Mouse (Mus musculus) limb, embryonic 13.5 days (tissue): ENCODE results near the gene Psmd3. TPM values are rescaled to one million over a fixed set of nuclear protein-coding genes. Genes with fewer than 3 reads are reported as not detected.
A peak's percentile ranks its signal among the peaks of the same experiment; 100 is the strongest.
"Not testable (repeated sequence)": the region's sequence is repeated elsewhere in the genome, so short reads cannot be mapped to it uniquely, and the experiment has no call there.

Experiments used
- ATAC-seq: fragments of 200-750 bp; cut with Nextera tagmentation; 2 replicates; pipeline ENCODE4 v1.8.0; 2017; ENCODE audit warnings: low read depth, moderate number of reproducible peaks, moderate TSS enrichment; ENCODE audit not compliant: low FRiP score
- H3K27ac ChIP-seq: fragments of 300-500 bp; sonication (generic); 2 replicates; pipeline ENCODE4 v1.5.1; 2015; ENCODE audit warnings: inconsistent platforms, mild to moderate bottlenecking, moderate library complexity
- H3K27me3 ChIP-seq: fragments of 300-500 bp; sonication (generic); 2 replicates; pipeline ENCODE4 v1.6.1; 2015; ENCODE audit warnings: mild to moderate bottlenecking, inconsistent platforms
- H3K36me3 ChIP-seq: fragments of 300-500 bp; sonication (generic); 2 replicates; pipeline ENCODE4 v1.6.1; 2015; ENCODE audit warnings: inconsistent platforms, mild to moderate bottlenecking, moderate library complexity
- H3K4me1 ChIP-seq: fragments of 300-500 bp; sonication (generic); 2 replicates; pipeline ENCODE4 v1.6.1; 2015; ENCODE audit warnings: inconsistent platforms
- H3K4me2 ChIP-seq: fragments of 300-500 bp; sonication (generic); replicated peaks from 2 replicates; pipeline ENCODE4 v1.6.1; 2015; ENCODE audit warnings: inconsistent platforms, mild to moderate bottlenecking, moderate library complexity
- H3K4me3 ChIP-seq: fragments of 300-500 bp; sonication (generic); 2 replicates; pipeline ENCODE4 v1.5.1; 2015; ENCODE audit warnings: moderate library complexity, mild to moderate bottlenecking, inconsistent platforms
- H3K9ac ChIP-seq: fragments of 300-500 bp; sonication (generic); 2 replicates; pipeline ENCODE4 v1.6.1; 2015; ENCODE audit warnings: mild to moderate bottlenecking, inconsistent platforms
- H3K9me3 ChIP-seq: fragments of 300-500 bp; sonication (generic); 2 replicates; pipeline ENCODE4 v1.6.1; 2016; ENCODE audit warnings: inconsistent platforms
- WGBS: fragments of 180-500 bp; shearing (Covaris S2); methylation state at CpG from one replicate; pipeline ENCODE4 v1.1.7; 2015; 5-methylcytosine and 5-hydroxymethylcytosine counted together
- polyA plus RNA-seq: library from polyadenylated mRNA; unstranded; fragments of >200 nt; fragmentation: Nextera tagmentation; extraction: Ambion mirVana; gene quantifications from 2 replicates; pipeline ENCODE4 v1.2.1, GENCODE M21; 2015

Psmd3 gene
- polyA plus RNA-seq, 1 experiment from 2014 or later, result 210 TPM

GRCm38 (mm10) chr11:98729119-98729588, 46.8 kb downstream of the Psmd3 start, which contains the start of gene Med24:
Gene Med24 (minus strand): TSS chr11:98729435.
- under 1% methylated on average over 16 of the region's 16 CpGs for WGBS
- Histone ChIP-seq H3K9ac (peak within 1 kb of the TSS; percentile 74), H3K9me3 (peaks cover 2% of the 10 kb centered on the region; the same call in 1 of the 2 replicates), H3K4me1 (peaks cover 8% of the 10 kb centered on the region; the same call in 1 of the 2 replicates), H3K4me2 (peak within 1 kb of the TSS; percentile 88), H3K27me3 (no peaks in the 10 kb centered on the region), H3K4me3 (peak within 1 kb of the TSS; percentile 63), H3K27ac (peak within 1 kb of the TSS; percentile 65), H3K36me3 (peaks cover 32% of the 10 kb centered on the region)
- ATAC-seq, result peak; percentile 93

GRCm38 (mm10) chr11:98730727-98731126, 48.4 kb downstream of the Psmd3 start:
- H3K9me3 ChIP-seq, result peaks cover 6% of the 10 kb centered on the region
- ATAC-seq, result no peak
- peaks cover 8% of the 10 kb centered on the region; the same call in 1 of the 2 replicates for H3K4me1 ChIP-seq
- no peaks in the 10 kb centered on the region for H3K27me3 ChIP-seq
- no peak overlapping the region for H3K9ac ChIP-seq
- no peak overlapping the region for H3K4me2 ChIP-seq
- no peak overlapping the region for H3K4me3 ChIP-seq
- WGBS, result 63% methylated on average over 4 of the region's 4 CpGs
- no peak overlapping the region for H3K27ac ChIP-seq
- peaks cover 19% of the 10 kb centered on the region for H3K36me3 ChIP-seq

- Histone ChIP-seq H3K4me3 (no peak overlapping the region), H3K27ac (no peak overlapping the region), H3K27me3 (no peaks in the 10 kb centered on the region), H3K9ac (no peak overlapping the region), H3K4me1 (peaks cover 8% of the 10 kb centered on the region; the same call in 1 of the 2 replicates), H3K9me3 (peaks cover 6% of the 10 kb centered on the region), H3K4me2 (no peak overlapping the region), H3K36me3 (peaks cover 15% of the 10 kb centered on the region)
- no peak for ATAC-seq
- 48% methylated on average over 5 of the region's 5 CpGs for WGBS
These were observed 48.8 kb downstream of the Psmd3 start for GRCm38 (mm10) chr11:98731134-98731533.

DNA sequence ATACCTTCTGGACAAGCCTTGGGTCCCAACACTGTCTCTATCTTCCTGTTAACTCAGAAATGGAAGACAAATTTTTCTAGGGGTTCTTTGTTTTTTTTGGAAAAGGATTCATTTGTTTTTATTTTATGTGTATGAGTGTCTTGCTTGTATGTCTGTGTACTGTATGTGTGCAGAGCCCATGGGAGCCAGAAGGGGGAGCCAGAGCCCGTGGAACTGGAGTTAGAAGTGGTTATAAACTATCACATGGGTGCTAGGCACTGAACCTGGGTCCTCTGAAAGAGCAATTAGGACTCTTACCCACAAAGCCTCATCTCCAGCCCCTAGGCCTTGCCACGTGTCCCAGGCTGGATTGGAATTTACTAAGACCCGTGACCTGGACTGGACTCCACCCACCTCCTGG, 51.7 kb downstream of the Psmd3 start:
- Histone ChIP-seq H3K9ac (no peak overlapping the region), H3K27me3 (no peaks in the 10 kb centered on the region), H3K4me2 (no peak overlapping the region), H3K36me3 (no peaks in the 10 kb centered on the region), H3K9me3 (peaks cover 6% of the 10 kb centered on the region), H3K4me3 (no peak overlapping the region), H3K4me1 (no peaks in the 10 kb centered on the region), H3K27ac (no peak overlapping the region)
- no peak for ATAC-seq
- WGBS, result 76% methylated on average over 3 of the region's 3 CpGs

- Histone ChIP-seq H3K27me3 (no peaks in the 10 kb centered on the region), H3K4me2 (no peak overlapping the region), H3K9ac (no peak overlapping the region), H3K27ac (no peak overlapping the region), H3K4me1 (peaks cover 5% of the 10 kb centered on the region), H3K4me3 (no peak overlapping the region), H3K36me3 (no peaks in the 10 kb centered on the region), H3K9me3 (peaks cover 6% of the 10 kb centered on the region)
- no peak for ATAC-seq
- WGBS, result 86% methylated on average over 4 of the region's 4 CpGs
These were observed 52.8 kb downstream of the Psmd3 start for GRCm38 (mm10) chr11:98735111-98735510.

- Histone ChIP-seq H3K9ac (no peak overlapping the region), H3K9me3 (peaks cover 6% of the 10 kb centered on the region), H3K4me2 (no peak overlapping the region), H3K4me3 (no peak overlapping the region), H3K4me1 (peaks cover 15% of the 10 kb centered on the region), H3K27ac (no peak overlapping the region), H3K36me3 (no peaks in the 10 kb centered on the region), H3K27me3 (no peaks in the 10 kb centered on the region)
- no peak for ATAC-seq
- WGBS, result 85% methylated on average over 1 of the region's 1 CpGs
These were observed 53.8 kb downstream of the Psmd3 start for GRCm38 (mm10) chr11:98736176-98736575.

- H3K4me2 ChIP-seq, H3K27me3 ChIP-seq, H3K9me3 ChIP-seq, H3K9ac ChIP-seq, H3K36me3 ChIP-seq, ATAC-seq, H3K27ac ChIP-seq, H3K4me3 ChIP-seq: not testable (repeated sequence)
- peaks cover 18% of the 10 kb centered on the region for H3K4me1 ChIP-seq
- 87% methylated on average over 2 of the region's 2 CpGs for WGBS
These were observed 54.9 kb downstream of the Psmd3 start for GRCm38 (mm10) chr11:98737220-98737619.

- H3K9me3 ChIP-seq, result peaks cover 6% of the 10 kb centered on the region
- no peaks in the 10 kb centered on the region for H3K27me3 ChIP-seq
- ATAC-seq, result no peak
- no peak overlapping the region for H3K4me2 ChIP-seq
- H3K4me3 ChIP-seq, result no peak overlapping the region
- H3K36me3 ChIP-seq, result no peaks in the 10 kb centered on the region
- peaks cover 27% of the 10 kb centered on the region for H3K4me1 ChIP-seq
- WGBS, result 43% methylated on average over 4 of the region's 4 CpGs
- H3K9ac ChIP-seq, result no peak overlapping the region
- H3K27ac ChIP-seq, result no peak overlapping the region
These were observed 56.1 kb downstream of the Psmd3 start for GRCm38 (mm10) chr11:98738428-98738911.

DNA sequence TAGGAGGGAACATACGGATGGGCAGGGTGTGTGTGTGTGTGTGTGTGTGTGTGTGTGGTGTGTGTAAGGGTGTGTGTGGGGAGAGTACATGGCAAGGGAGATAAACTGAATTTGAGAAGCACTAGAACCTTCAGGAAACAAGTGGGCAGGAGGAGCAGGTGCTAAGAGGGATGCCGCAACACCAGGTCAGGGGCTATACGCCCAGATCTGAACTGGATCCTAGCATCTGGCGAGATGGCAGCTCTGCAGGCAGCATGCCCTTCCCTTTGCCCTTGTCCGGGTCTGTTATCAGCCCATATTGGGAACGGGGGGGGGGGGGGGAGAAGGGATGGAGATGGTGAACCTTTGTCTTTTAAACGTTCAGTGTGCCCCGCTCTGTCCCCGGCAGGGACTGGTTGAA, 56.6 kb downstream of the Psmd3 start:
- H3K4me1 ChIP-seq, result peaks cover 31% of the 10 kb centered on the region
- H3K9ac ChIP-seq, result no peak overlapping the region

DNA sequence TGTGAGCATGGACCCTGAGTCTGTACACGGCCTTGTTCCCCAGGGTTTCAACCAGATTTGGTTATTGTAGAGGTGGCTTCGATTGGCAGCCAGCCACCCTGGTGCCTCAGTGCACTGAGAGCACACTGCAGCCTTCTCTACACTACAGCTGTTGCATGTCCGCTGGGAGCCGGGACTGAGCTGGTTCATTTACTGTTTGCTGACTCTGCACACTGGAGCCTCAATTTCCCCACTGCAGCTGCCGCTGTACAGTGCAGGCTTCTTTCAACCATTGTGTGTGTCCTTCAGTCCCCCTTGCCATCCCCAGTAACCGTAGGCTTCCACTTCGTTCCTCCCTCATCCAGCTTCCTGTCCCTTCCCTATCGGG, 57.7 kb downstream of the Psmd3 start:
- Histone ChIP-seq H3K4me3 (peak overlapping the region; percentile 92), H3K9ac (peak overlapping the region; percentile 96), H3K4me2 (peak overlapping the region; percentile 86), H3K4me1 (peaks cover 42% of the 10 kb centered on the region), H3K27me3 (no peaks in the 10 kb centered on the region), H3K9me3 (no peaks in the 10 kb centered on the region), H3K36me3 (no peaks in the 10 kb centered on the region), H3K27ac (peak overlapping the region; percentile 84)
- WGBS, result 6% methylated on average over 8 of the region's 8 CpGs
- no peak for ATAC-seq

More for the DNA sequence above, 56.6 kb downstream of the Psmd3 start:
- no peak for ATAC-seq
- H3K4me3 ChIP-seq, result no peak overlapping the region
- H3K27ac ChIP-seq, result no peak overlapping the region
- 76% methylated on average over 9 of the region's 9 CpGs for WGBS
- no peaks in the 10 kb centered on the region for H3K27me3 ChIP-seq
- peaks cover 6% of the 10 kb centered on the region for H3K9me3 ChIP-seq
- no peak overlapping the region for H3K4me2 ChIP-seq
- no peaks in the 10 kb centered on the region for H3K36me3 ChIP-seq

- Histone ChIP-seq H3K27me3 (no peaks in the 10 kb centered on the region), H3K9me3 (no peaks in the 10 kb centered on the region), H3K4me1 (peaks cover 47% of the 10 kb centered on the region), H3K36me3 (no peaks in the 10 kb centered on the region), H3K4me2 (peak within 1 kb of the TSS; percentile 86), H3K9ac (peak within 1 kb of the TSS; percentile 96), H3K4me3 (peak within 1 kb of the TSS; percentile 92), H3K27ac (peak within 1 kb of the TSS; percentile 84)
- peak; percentile 41; the same call in 1 of the 2 replicates for ATAC-seq
- WGBS, result 0% methylated on average over 22 of the region's 22 CpGs
These were observed 58.2 kb downstream of the Psmd3 start, which contains the start of gene Thra for GRCm38 (mm10) chr11:98740393-98741050. Gene Thra (plus strand): TSS chr11:98740638.

GRCm38 (mm10) chr11:98741051-98741620, 58.8 kb downstream of the Psmd3 start:
- ATAC-seq, result no peak

More at GRCm38 (mm10) chr11:98741051-98741620, 58.8 kb downstream of the Psmd3 start:
- H3K36me3 ChIP-seq, result no peaks in the 10 kb centered on the region
- H3K27ac ChIP-seq, result peak overlapping the region; percentile 84
- under 1% methylated on average over 17 of the region's 17 CpGs for WGBS
- H3K27me3 ChIP-seq, result no peaks in the 10 kb centered on the region
- H3K4me3 ChIP-seq, result peak overlapping the region; percentile 92
- H3K4me2 ChIP-seq, result peak overlapping the region; percentile 86
- peak overlapping the region; percentile 96 for H3K9ac ChIP-seq
- peaks cover 53% of the 10 kb centered on the region for H3K4me1 ChIP-seq
- H3K9me3 ChIP-seq, result no peaks in the 10 kb centered on the region
